Mouse (Mus musculus): Measurements from ENCODE around the gene Mtrf1l. TPM values are rescaled to one million over a fixed set of nuclear protein-coding genes. Genes with fewer than 3 reads are reported as not detected.
A peak's percentile ranks its signal among the peaks of the same experiment; 100 is the strongest.

Mtrf1l gene
- 10 to 100 TPM in 3 of 4 experiments, 1 to 10 TPM in 1; 9.4 to 14.3 (median 11.1) TPM for total RNA-seq (2022)

DNA sequence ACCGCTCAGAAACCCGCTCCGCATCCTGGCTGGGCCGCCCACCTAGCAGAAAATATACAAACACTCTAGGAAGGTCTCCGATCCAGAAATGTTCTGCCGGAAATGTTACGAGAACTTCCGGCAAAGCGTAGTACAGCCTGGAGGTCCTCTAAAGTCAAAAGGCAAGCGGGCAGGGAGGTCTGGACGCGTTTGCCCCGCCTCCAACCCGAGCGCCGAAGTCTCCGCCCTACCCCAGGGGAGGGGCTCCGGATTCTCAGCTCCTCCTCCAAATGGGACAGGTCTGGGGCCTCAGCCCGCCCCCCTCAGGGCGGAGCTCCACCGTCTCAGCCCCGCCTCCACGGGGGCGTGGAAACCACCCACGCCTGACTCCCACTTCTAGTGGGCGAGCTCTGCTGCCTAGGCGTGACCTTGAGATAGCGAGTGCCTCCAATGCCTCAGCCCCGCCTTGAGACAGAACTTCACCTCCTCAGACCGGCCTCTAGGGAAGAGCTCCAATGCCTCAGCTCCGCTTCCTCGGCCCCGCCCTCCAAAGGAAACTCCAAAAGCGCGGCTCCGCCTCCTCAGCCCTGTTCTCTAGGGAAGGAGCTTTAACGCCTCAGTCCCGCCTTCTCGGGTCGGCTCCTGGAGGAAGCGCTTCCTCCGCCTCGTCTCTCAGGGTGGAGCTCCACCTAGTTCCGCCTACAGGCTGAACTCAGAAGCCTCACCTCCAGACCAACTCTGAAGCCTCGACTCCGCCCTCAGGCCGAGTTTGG is at the start of gene Mtrf1l:
TSS of gene Mtrf1l (minus strand) at position 171 of the 752 bp plus-strand sequence.
- peak; percentile 92 to 93 for DNase-seq (ENCODE audit: low spot score in 2 of 2)

DNA sequence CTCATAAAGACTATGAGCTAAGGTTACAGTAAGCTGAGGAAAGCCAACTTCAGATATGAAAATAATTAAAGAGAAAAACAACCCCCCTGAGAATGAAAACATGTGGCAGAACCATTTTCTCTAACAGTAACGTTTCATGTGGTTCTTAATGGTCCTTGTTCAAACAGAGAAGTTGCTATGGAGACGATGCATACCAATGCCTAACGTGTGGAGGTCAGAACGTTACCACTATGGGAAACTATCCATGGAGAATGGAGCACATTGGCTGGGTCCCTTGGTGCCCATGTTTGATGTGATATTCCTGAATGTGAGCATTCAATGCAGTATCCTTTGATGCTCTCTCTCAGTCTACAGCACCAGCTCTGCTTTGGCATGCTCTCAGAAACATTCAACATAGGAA is 47.4 kb upstream of the Mtrf1l start:
- no peak for DNase-seq (ENCODE audit: low spot score in 2 of 2)

- DNase-seq (ENCODE audit: low spot score in 2 of 2): peak in 1 of 2 experiments; percentile 21
Measured at GRCm38 (mm10) chr10:5867981-5868552, 44.4 kb upstream of the Mtrf1l start.

GRCm38 (mm10) chr10:5865996-5866395 is 42.3 kb upstream of the Mtrf1l start:
- no peak for DNase-seq (ENCODE audit: low spot score in 2 of 2)

DNA sequence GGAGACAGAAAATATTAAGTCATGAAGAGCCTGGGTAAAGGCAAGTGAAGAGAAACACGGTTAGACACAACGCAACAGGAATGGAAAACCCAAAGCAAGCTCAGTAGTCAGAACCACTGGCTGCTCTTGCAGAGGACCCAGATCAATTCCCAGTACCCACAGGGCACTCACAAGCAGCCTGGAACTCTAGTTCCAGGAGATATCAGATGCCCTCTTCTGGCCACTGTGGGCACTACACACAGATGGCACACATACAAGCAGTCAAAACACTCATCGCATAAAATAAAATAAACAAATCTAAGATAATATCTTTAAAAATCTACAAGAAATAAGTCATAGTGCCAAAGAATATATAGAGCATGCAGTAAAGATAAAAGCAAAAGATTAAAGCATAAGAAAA is 39.0 kb upstream of the Mtrf1l start:
- DNase-seq (ENCODE audit: low spot score in 2 of 2): no peak

DNA sequence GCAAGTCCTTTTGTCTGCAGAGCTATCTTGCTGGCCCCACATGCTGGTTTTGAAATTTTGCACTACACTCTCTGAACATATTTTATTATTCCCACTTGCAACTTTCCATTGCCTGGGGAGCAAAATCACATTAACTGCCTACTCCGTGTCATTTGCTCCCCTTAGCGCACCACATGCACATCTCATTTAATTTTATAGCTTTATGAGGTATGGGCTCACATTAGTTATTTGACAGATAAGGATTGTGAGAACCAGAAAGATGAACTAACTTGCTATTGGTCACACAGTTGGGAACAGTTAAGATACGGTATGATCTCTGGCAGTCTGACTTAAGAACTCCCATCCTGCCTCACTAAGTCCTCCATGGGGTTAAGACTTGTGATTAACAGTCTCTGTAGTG is 37.1 kb upstream of the Mtrf1l start:
- no peak for DNase-seq (ENCODE audit: low spot score in 2 of 2)

DNA sequence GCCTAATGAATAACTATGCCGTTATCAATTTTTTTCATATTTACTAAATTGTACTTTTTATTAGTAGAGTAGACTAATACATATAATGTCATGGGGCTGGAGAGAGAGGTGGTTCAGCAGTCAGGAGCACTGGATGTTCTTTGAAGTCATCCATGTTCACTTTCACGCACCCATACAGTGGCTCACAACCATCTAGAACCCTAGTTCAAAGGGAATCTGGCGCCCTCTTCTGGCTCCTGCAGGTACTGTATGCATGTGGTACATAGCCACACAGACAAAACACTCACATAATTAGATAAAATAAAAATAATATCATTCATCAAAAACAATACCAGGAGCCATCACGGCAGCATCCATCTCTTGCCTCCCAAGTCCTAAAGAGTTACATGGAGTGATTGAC is 36.0 kb upstream of the Mtrf1l start:
- DNase-seq (ENCODE audit: low spot score in 2 of 2): no peak

- DNase-seq (ENCODE audit: low spot score in 2 of 2): no peak
Measured at GRCm38 (mm10) chr10:5857996-5858549, 34.4 kb upstream of the Mtrf1l start.

DNA sequence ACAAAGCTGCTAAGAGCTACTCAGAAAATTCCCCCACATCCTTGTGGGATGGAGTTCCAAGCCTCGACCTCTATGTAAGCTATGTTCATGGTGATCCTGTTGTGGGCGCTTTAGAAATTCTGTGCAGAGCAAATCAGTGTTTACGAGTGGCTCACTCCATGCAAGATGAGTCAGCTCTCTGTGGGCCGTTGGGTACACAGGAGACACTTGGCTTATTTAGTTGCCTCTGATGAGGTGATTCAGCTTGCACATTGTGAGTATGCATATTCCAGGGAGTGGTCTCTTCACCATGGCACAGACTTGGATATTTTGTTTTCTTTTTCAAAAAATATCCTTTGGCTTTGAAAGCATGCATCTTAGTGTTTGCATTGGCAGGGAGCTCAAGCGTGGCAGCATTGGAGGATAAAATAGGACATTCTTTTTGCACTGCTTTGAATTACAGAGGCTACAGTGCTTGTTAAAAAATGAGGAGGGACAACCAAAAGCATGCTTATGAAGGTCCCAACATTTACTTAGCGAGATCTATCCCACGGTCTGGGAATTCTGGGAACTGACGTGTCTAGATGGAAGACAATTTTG is 29.7 kb upstream of the Mtrf1l start:
- no peak for DNase-seq (ENCODE audit: low spot score in 2 of 2)

GRCm38 (mm10) chr10:5846939-5847338 is 23.2 kb upstream of the Mtrf1l start:
- DNase-seq (ENCODE audit: low spot score in 2 of 2): no peak

DNA sequence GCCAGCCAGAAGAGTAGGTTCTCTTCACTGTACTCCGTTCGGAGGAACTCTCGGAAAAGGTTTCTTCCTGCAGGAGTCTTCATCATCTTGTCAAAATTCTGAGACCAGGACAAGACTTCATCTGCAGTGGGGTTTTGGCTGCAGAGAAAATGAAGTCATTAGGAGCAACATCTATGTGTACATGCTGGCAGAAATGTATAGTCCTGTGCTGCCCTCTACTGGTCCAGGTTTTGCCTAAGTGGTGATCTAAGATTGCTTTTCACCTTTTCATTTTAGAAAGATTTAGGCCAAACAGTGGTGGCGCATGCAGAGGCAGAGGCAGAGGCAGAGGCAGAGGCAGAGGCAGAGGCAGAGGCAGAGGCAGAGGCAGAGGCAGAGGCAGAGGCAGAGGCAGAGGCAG is 17.7 kb upstream of the Mtrf1l start:
- DNase-seq (ENCODE audit: low spot score in 2 of 2): no peak

DNA sequence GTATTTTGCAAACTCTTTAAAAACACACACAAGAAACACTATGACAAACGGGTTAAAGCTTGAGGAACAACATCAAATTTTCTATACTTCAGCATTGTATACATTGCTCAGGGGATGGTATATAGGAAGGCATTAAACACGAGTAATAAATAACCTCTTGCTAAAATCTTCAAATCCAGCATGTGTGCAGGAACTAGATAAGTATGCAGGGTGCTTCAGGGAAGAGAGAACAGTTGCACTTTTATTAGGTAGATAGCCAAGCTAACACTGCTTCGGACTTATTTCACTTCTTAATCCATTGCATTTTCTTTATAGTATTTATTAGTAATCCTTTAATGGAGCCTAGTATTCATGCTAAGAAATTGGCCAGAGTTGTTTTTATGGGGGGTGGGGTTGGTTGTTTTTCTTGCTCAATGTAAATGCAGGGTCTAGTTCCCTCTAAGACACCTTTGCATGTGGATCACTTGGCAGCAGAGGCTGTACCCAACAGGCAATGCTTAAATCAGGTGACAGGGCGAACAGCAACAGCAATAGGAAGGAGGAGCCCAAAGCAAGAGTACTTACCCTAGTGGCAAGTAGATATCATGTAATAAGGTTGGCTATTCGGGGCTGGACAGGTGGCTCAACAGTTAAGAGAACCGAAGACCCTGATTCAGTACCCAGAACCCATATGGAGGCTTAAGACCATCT is 2.8 kb upstream of the Mtrf1l start:
- no peak for DNase-seq (ENCODE audit: low spot score in 2 of 2)

DNA sequence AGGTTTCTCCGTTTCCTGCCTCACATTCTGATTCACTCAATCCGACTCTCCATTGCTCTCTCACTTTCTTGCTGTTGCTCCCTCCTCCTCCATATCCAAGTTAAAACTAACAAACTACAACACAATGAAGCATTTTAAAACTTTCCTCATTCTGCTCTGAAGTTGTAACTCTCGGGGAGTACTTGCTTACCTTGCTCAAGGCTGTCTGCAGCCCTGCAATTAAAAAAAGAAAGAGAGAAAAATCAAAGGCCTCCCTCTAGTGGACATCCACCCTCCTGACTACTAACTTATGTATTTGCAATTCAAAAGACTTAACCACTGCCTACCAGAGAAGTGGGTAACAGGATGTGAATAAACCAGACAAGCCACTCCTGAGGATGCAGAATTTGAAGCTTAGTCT is 1.1 kb upstream of the Mtrf1l start:
- no peak for DNase-seq (ENCODE audit: low spot score in 2 of 2)

DNA sequence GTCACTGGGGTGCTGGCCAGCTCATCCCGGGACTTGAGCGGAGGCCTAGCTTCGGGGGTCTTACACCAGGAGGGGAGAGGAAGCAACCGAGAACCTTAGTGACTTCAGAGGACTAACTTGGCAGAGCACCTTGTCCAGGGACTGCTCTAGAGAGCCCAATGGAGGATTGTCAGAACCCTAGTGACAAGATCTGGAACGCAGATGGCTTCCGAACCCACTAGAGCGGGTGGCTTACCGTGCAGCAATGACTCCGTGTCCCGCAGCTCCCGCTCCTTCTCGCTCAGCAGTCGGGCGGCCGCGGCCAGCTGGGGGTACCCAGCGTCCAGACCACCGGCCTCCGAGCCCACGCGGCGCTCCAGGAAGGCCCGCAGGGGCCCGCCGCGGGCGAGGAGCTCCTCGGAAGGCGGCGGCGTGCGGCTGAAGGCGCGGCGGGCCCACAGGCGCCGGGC is 395 bp downstream of the Mtrf1l start:
- DNase-seq (ENCODE audit: low spot score in 2 of 2): peak; percentile 20 to 27

DNA sequence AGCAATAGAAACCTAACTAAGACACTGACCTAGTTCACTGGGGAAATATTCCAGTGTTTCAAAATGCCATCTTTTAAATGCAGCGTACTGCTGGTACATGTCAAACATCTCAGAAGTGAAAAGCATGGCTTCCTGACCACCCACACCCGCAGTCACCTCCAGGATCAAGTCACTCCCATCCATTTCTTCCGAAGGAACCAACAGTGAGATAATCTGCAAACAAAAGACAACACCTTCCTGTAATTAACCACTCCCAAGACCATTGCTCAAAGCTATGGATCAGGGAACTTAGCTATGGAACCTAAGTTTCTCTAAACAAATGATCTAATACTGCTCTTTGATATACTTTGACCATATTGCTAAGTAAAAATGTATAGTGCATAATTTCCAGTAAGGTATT is 4.9 kb downstream of the Mtrf1l start:
- DNase-seq (ENCODE audit: low spot score in 2 of 2): no peak

DNA sequence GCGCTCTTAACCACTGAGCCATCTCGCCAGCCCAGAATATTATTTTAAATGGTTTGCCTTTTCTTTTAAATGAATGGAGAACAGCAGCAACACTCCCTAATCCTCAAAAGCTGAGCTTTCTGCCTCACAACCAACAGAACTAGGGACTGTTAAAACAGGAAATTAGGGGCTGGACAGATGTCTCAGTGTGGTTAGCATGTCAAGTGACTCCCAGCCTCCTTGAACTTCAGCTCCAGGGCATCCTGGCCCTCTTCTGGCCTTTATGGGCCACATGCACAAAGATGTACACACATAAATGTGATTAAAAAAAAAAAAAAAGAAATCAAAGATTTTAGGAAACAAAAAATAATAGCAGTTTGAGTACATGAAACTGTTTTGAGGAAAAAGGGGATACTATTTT is 7.7 kb downstream of the Mtrf1l start:
- no peak for DNase-seq (ENCODE audit: low spot score in 2 of 2)

DNA sequence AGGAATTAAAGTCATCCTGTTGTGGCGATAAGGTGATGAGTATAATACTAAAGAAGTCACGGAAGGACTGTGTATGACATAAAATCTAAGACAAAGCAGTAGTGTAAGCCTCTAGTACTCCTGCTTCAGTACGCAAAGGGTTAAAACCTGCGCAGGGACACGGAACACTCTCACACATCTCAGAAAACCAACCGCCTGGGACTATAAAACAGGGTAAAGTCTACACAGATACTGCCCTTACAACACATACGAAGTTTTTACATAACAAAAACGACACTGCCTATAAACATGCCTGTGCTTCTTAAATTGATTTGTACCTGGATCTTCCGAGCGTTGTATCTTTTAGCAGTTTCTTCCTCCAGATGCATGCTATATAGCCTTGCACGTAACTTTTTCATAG is 10.0 kb downstream of the Mtrf1l start:
- DNase-seq (ENCODE audit: low spot score in 2 of 2): no peak

DNA sequence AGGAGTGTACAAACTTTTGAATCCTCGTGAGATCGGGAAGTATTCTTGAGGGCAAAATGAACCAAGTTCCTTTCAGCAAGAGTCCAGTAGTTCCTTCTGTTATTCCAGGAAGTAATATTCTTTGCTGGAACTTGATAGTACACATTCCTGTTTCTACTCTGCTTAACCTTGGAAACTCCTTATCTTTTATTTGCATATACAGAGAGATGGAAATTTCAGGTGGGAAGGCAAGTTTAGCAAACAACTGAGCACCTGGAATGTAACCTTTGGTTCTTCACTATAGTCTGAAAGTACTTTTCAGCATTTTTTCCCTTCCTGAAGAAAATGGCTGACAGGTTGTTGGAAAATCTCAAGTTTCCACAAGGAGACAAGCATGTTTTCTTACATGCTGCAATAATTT is 16.0 kb downstream of the Mtrf1l start:
- no peak for DNase-seq (ENCODE audit: low spot score in 2 of 2)

GRCm38 (mm10) chr10:5806996-5807395 is 16.7 kb downstream of the Mtrf1l start:
- no peak for DNase-seq (ENCODE audit: low spot score in 2 of 2)

DNA sequence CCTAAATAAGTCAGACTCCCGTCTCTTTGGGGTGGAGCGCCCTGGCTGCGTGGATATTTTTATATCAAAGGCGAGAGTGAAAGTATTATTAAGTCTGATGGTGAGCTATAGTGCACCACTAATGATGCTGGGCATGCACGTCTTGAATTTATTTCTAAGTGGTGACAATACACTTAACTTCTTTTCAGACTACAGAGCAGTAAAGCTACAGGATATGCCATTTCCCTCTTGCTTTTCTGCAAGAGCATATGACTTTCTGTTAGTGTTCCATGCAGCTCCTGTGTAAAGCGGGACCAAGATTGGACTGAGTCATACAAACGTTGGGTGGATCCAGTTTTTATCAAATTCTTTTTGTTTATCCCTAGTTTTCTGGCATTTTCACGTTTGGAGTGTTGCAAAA is 17.3 kb downstream of the Mtrf1l start:
- DNase-seq (ENCODE audit: low spot score in 2 of 2): no peak

GRCm38 (mm10) chr10:5805731-5806307 is 17.9 kb downstream of the Mtrf1l start:
- peak; percentile 92 to 93 for DNase-seq (ENCODE audit: low spot score in 2 of 2)
